ENCODE assay signal across 8 mouse cellular contexts in the genomic region with DNA sequence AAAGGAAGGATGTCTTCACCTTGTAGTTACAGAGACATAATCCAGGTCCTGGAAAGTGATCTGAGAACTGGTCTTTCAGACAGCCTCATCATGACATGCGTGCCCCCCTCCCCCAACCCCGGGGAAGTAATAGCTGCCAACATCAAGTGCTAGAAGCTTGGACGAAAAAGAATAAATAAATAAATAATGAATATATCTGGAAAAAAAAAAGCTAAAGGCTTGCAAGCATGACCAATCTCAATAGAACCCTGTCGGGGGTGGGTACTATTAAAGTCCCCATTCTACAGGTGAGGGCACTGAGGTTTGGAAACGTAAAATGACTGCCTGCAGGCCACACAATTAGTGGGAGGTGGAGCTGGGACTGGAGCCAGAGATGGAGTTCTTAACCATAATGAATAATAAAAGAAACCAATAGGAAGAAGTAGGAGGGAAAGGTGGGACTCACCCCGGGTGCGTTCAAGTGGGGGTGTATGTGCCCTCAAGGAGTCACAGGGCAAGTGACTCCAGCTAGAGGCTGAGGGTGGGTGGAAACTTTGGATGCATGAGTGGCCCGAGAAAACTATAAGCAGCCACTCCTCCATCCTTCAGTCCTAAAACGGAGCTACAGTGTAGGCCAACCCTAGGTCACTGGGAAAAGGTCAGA. TPM values are rescaled to one million over a fixed set of nuclear protein-coding genes. Genes with fewer than 3 reads are reported as not detected.
DNase-seq lines count a peak whose midpoint lies in the region; ATAC-seq and TF ChIP-seq lines count a peak whose summit lies in the region.

No protein-coding gene starts in this region.

- H3K4me2 ChIP-seq in kidney, postnatal 0 days (ENCODE audit: low read length), result peak overlapping the region; percentile 93

- H3K27ac ChIP-seq in heart, embryonic 10.5 days, result peak overlapping the region; percentile 89; the same call in 1 of the 2 replicates
- peak overlapping the region; percentile 81; the same call in 1 of the 2 replicates for H3K27ac ChIP-seq in kidney, postnatal 0 days
- H3K27ac ChIP-seq in midbrain, embryonic 10.5 days (replicated peaks), result no peak overlapping the region; the same call in 1 of the 2 replicates

- DNase-seq in R1 (ENCODE audit: low read depth, low spot score), result peak; percentile 89
- DNase-seq in heart, embryonic 10.5 days (ENCODE audit: low spot score), result no peak
- no peak for DNase-seq in kidney, postnatal 0 days (ENCODE audit: low spot score)
- DNase-seq in midbrain, embryonic 10.5 days (ENCODE audit: low spot score), result no peak
- DNase-seq in frontal cortex, postnatal 14 days (ENCODE audit: low spot score in 2 of 2), result no peak

- no peak for TF ChIP-seq CTCF in C2C12 (IDR thresholded peaks at IDR 0.05; ENCODE audit: control insufficient read depth, insufficient read depth, insufficient read length)
- no peak for TF ChIP-seq CTCF in kidney, postnatal 0 days (IDR thresholded peaks at IDR 0.05; ENCODE audit: low read depth)

- peaks cover 25% of the 10 kb centered on the region for H3K79me3 ChIP-seq in C2C12 (ENCODE audit: low read depth)

- H3K4me1 ChIP-seq in heart, embryonic 10.5 days, result peaks cover 33% of the 10 kb centered on the region
- H3K4me1 ChIP-seq in kidney, postnatal 0 days (replicated peaks; ENCODE audit: insufficient read depth, low read length), result peaks cover 6% of the 10 kb centered on the region; the same call in 1 of the 2 replicates
- H3K4me1 ChIP-seq in midbrain, embryonic 10.5 days, result peaks cover 29% of the 10 kb centered on the region

- ATAC-seq in kidney, postnatal 0 days (replicated peaks; ENCODE audit: low FRiP score, low read depth), result no peak; the same call in 1 of the 2 replicates
- ATAC-seq in erythroid progenitor cell, adult 5-6 weeks (replicated peaks; ENCODE audit: low FRiP score, poor library complexity, severe bottlenecking), result no peak
- ATAC-seq in activated CD4-positive, CD25-positive, alpha-beta regulatory T cell, adult 4 months, result no peak

- no peaks in the 10 kb centered on the region for H3K27me3 ChIP-seq in C2C12 (ENCODE audit: control insufficient read depth, insufficient read depth, insufficient read length)
- no peaks in the 10 kb centered on the region for H3K27me3 ChIP-seq in heart, embryonic 10.5 days (ENCODE audit: insufficient read depth, poor library complexity, severe bottlenecking)
- no peaks in the 10 kb centered on the region for H3K27me3 ChIP-seq in kidney, postnatal 0 days (ENCODE audit: insufficient read depth, low read length)
- H3K27me3 ChIP-seq in midbrain, embryonic 10.5 days (ENCODE audit: low read depth, poor library complexity, severe bottlenecking), result 0 out of 2 replicates have a peak, but pooled peaks cover 3% of the 10 kb centered on the region

- H3K9ac ChIP-seq in kidney, postnatal 0 days (ENCODE audit: low read depth, low read length), result peak overlapping the region; percentile 94; the same call in 1 of the 2 replicates

- no peaks in the 10 kb centered on the region for H3K36me3 ChIP-seq in C2C12 (ENCODE audit: control insufficient read depth, insufficient read depth)
- peaks cover 7% of the 10 kb centered on the region for H3K36me3 ChIP-seq in heart, embryonic 10.5 days
- H3K36me3 ChIP-seq in kidney, postnatal 0 days (ENCODE audit: insufficient read depth, low read length), result 0 out of 2 replicates have a peak, but pooled peaks cover 3% of the 10 kb centered on the region
- H3K36me3 ChIP-seq in midbrain, embryonic 10.5 days, result peaks cover 4% of the 10 kb centered on the region

- 52% methylated on average over 9 of the region's 9 CpGs for WGBS in heart, embryonic 10.5 days
- 21% methylated on average over 9 of the region's 9 CpGs for WGBS in kidney, postnatal 0 days
- 49% methylated on average over 9 of the region's 9 CpGs for WGBS in midbrain, embryonic 10.5 days

- H3K79me2 ChIP-seq in C2C12 (ENCODE audit: control insufficient read depth, insufficient read depth), result peaks cover 48% of the 10 kb centered on the region

- peak overlapping the region; percentile 46 for H3K4me3 ChIP-seq in C2C12 (ENCODE audit: insufficient read depth, poor library complexity, severe bottlenecking)
- H3K4me3 ChIP-seq in heart, embryonic 10.5 days, result peak overlapping the region; percentile 83
- peak overlapping the region; percentile 77 for H3K4me3 ChIP-seq in kidney, postnatal 0 days (replicated peaks; ENCODE audit: low read depth, low read length)
- H3K4me3 ChIP-seq in midbrain, embryonic 10.5 days, result peak overlapping the region; percentile 93

- H3ac ChIP-seq in C2C12 (ENCODE audit: control insufficient read depth, insufficient read length, low read depth), result no peak overlapping the region

- H3K9me3 ChIP-seq in heart, embryonic 10.5 days, result no peaks in the 10 kb centered on the region
- no peaks in the 10 kb centered on the region for H3K9me3 ChIP-seq in kidney, postnatal 0 days (replicated peaks; ENCODE audit: low read length)
- H3K9me3 ChIP-seq in midbrain, embryonic 10.5 days (replicated peaks), result no peaks in the 10 kb centered on the region

TF ChIP-seq in C2C12, 6 proteins besides CTCF, POLR2A, EP300 and RAD21:
- TF ChIP-seq MYOD1 (IDR thresholded peaks at IDR 0.05; ENCODE audit: control insufficient read depth, insufficient read length, low read depth) (no peak), USF1 (IDR thresholded peaks at IDR 0.05; ENCODE audit: low read depth) (no peak), CEBPB (IDR thresholded peaks at IDR 0.05; ENCODE audit: low read depth) (no peak), MAX (IDR thresholded peaks at IDR 0.05) (no peak), FOSL1 (IDR thresholded peaks at IDR 0.05; ENCODE audit: insufficient read depth, low read length, poor library complexity, severe bottlenecking) (no peak), MYOG (IDR thresholded peaks at IDR 0.05; ENCODE audit: control insufficient read depth, extremely low read depth, insufficient read length) (no peak)

RNA-seq across cellular contexts. Expression of a gene that starts 18.1 kb away (rescaled TPM):
- 14.3 TPM for polyA plus RNA-seq in C2C12 (2012; fragmentation: generic; extraction: Trizol)
- polyA plus RNA-seq in heart, embryonic 10.5 days (2016; fragmentation: Nextera tagmentation; extraction: Ambion mirVana), result 1.6 and 2.9 TPM in 2 replicates
- polyA plus RNA-seq in kidney, postnatal 0 days (2015; fragmentation: Nextera tagmentation; extraction: Ambion mirVana), result 3.7 and 7.1 TPM in 2 replicates
- 3.0 and 3.1 TPM in 2 replicates for polyA plus RNA-seq in midbrain, embryonic 10.5 days (2016; fragmentation: Nextera tagmentation; extraction: Ambion mirVana)
- 8.3 and 19.3 TPM in 2 replicates for total RNA-seq in erythroid progenitor cell, adult 5-6 weeks (2015; ENCODE audit: low replicate concordance)
- 3.9 and 11.2 TPM in 2 replicates for total RNA-seq in erythroid progenitor cell, adult 5-6 weeks (2017; ENCODE audit: low replicate concordance)
- 10 to 100 TPM; 25.8 to 28.8 TPM for polyA plus RNA-seq in activated CD4-positive, CD25-positive, alpha-beta regulatory T cell, adult 4 months (2017; shearing (Covaris generic))

RNA-seq across cellular contexts. Expression of a gene that starts 29.9 kb away (rescaled TPM):
- polyA plus RNA-seq in C2C12 (2012; fragmentation: generic; extraction: Trizol), result 0.54 TPM
- 4.3 and 12.9 TPM in 2 replicates for polyA plus RNA-seq in heart, embryonic 10.5 days (2016; fragmentation: Nextera tagmentation; extraction: Ambion mirVana)
- 20.5 and 21.3 TPM in 2 replicates for polyA plus RNA-seq in kidney, postnatal 0 days (2015; fragmentation: Nextera tagmentation; extraction: Ambion mirVana)
- polyA plus RNA-seq in midbrain, embryonic 10.5 days (2016; fragmentation: Nextera tagmentation; extraction: Ambion mirVana), result 7.8 and 9.9 TPM in 2 replicates
- 2.9 TPM in 1 of 2 replicates, not detected in the other for total RNA-seq in erythroid progenitor cell, adult 5-6 weeks (2015; ENCODE audit: low replicate concordance)
- total RNA-seq in erythroid progenitor cell, adult 5-6 weeks (2017; ENCODE audit: low replicate concordance), result 0.64 TPM in 1 of 2 replicates, not detected in the other
- polyA plus RNA-seq in activated CD4-positive, CD25-positive, alpha-beta regulatory T cell, adult 4 months (2017; shearing (Covaris generic)), result 10 to 100 TPM; 10.2 to 22.2 TPM

RNA-seq across cellular contexts. Expression of a gene that starts 40.6 kb away (rescaled TPM):
- 7.3 TPM for polyA plus RNA-seq in C2C12 (2012; fragmentation: generic; extraction: Trizol)
- 15.2 and 16.4 TPM in 2 replicates for polyA plus RNA-seq in heart, embryonic 10.5 days (2016; fragmentation: Nextera tagmentation; extraction: Ambion mirVana)
- 19.1 and 19.7 TPM in 2 replicates for polyA plus RNA-seq in kidney, postnatal 0 days (2015; fragmentation: Nextera tagmentation; extraction: Ambion mirVana)
- polyA plus RNA-seq in midbrain, embryonic 10.5 days (2016; fragmentation: Nextera tagmentation; extraction: Ambion mirVana), result 18.7 and 19.5 TPM in 2 replicates
- total RNA-seq in erythroid progenitor cell, adult 5-6 weeks (2015; ENCODE audit: low replicate concordance), result 1.3 and 4.0 TPM in 2 replicates
- 2.7 and 3.2 TPM in 2 replicates for total RNA-seq in erythroid progenitor cell, adult 5-6 weeks (2017; ENCODE audit: low replicate concordance)
- 10 to 100 TPM; 10.6 to 11.9 TPM for polyA plus RNA-seq in activated CD4-positive, CD25-positive, alpha-beta regulatory T cell, adult 4 months (2017; shearing (Covaris generic))

RNA-seq across cellular contexts. Expression of a gene that starts 47.7 kb away (rescaled TPM):
- polyA plus RNA-seq in C2C12 (2012; fragmentation: generic; extraction: Trizol), result 44.1 TPM
- 18.2 and 22.1 TPM in 2 replicates for polyA plus RNA-seq in heart, embryonic 10.5 days (2016; fragmentation: Nextera tagmentation; extraction: Ambion mirVana)
- polyA plus RNA-seq in kidney, postnatal 0 days (2015; fragmentation: Nextera tagmentation; extraction: Ambion mirVana), result 17.5 and 19.5 TPM in 2 replicates
- polyA plus RNA-seq in midbrain, embryonic 10.5 days (2016; fragmentation: Nextera tagmentation; extraction: Ambion mirVana), result 27.9 and 28.7 TPM in 2 replicates
- 4.2 and 12.3 TPM in 2 replicates for total RNA-seq in erythroid progenitor cell, adult 5-6 weeks (2015; ENCODE audit: low replicate concordance)
- total RNA-seq in erythroid progenitor cell, adult 5-6 weeks (2017; ENCODE audit: low replicate concordance), result 4.2 and 5.0 TPM in 2 replicates
- polyA plus RNA-seq in activated CD4-positive, CD25-positive, alpha-beta regulatory T cell, adult 4 months (2017; shearing (Covaris generic)), result 1 to 10 TPM; 7.8 to 7.9 TPM

RNA-seq across cellular contexts. Expression of a gene that starts 57.3 kb away (rescaled TPM):
- 6.9 TPM for polyA plus RNA-seq in C2C12 (2012; fragmentation: generic; extraction: Trizol)
- polyA plus RNA-seq in heart, embryonic 10.5 days (2016; fragmentation: Nextera tagmentation; extraction: Ambion mirVana), result 7.1 and 9.6 TPM in 2 replicates
- 7.4 and 8.2 TPM in 2 replicates for polyA plus RNA-seq in kidney, postnatal 0 days (2015; fragmentation: Nextera tagmentation; extraction: Ambion mirVana)
- 8.9 and 10.9 TPM in 2 replicates for polyA plus RNA-seq in midbrain, embryonic 10.5 days (2016; fragmentation: Nextera tagmentation; extraction: Ambion mirVana)
- 1.7 and 3.6 TPM in 2 replicates for total RNA-seq in erythroid progenitor cell, adult 5-6 weeks (2015; ENCODE audit: low replicate concordance)
- total RNA-seq in erythroid progenitor cell, adult 5-6 weeks (2017; ENCODE audit: low replicate concordance), result 4.1 and 19.7 TPM in 2 replicates
- 1 to 10 TPM; 1.1 to 1.7 TPM for polyA plus RNA-seq in activated CD4-positive, CD25-positive, alpha-beta regulatory T cell, adult 4 months (2017; shearing (Covaris generic))
